Mouse (Mus musculus) layer of hippocampus, postnatal 36 days (tissue): Measurements from ENCODE around the gene Slc6a16. TPM values are rescaled to one million over a fixed set of nuclear protein-coding genes. Genes with fewer than 3 reads are reported as not detected.
A peak's percentile ranks its signal among the peaks of the same experiment; 100 is the strongest.

Source experiments
- DNase-seq, 2 experiments: peaks; one replicate each; pipeline ENCODE4 v3.0.0; 2022
- total RNA-seq, 2 experiments: library from RNA; stranded (reverse); gene quantifications; 2 replicates each; pipeline ENCODE4 v1.2.3; 2021

Gene Slc6a16
- 1 to 10 TPM; 2.0 to 2.8 TPM for total RNA-seq

DNA sequence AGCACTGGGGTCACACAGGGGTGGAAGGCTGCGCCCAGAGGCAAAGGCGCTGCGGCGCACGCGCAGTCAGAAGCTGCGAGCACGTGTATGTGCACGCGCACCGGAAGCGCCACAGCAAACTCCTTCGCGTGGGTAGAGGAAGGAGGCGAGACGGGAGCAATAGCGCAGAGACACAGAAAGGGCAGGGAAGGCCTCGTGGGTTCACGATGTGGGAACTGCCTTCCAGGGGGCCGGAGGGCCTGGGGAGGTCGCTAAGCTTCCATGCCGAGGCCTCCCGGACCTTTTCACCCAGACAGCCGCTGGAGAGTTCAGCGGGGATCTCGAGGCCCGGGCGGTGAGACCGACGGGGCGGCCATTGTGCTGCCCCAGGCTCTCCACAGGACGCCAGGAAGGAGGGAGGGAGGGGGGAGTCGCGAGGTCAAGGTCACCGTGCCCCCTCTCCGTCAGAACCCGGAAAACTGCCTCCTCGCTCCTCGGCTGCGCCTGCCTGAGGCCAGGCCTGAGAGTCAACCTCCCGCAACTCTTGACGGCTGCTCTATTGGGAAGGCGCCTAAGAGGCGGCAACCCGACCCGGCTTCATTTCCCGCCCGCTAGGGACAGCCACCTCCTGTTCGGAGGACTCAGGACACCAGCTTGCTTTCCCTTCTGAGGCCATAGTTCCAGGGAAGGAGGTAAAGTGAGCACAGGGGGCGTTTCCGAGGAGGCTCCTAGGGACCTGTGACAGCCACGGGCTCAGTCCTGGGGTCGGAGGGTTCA lies at the start of gene Slc6a16:
Slc6a16 (plus strand) TSS at position 453 of the 756 bp plus-strand sequence.
- DNase-seq = peak; percentile 50 to 51

DNA sequence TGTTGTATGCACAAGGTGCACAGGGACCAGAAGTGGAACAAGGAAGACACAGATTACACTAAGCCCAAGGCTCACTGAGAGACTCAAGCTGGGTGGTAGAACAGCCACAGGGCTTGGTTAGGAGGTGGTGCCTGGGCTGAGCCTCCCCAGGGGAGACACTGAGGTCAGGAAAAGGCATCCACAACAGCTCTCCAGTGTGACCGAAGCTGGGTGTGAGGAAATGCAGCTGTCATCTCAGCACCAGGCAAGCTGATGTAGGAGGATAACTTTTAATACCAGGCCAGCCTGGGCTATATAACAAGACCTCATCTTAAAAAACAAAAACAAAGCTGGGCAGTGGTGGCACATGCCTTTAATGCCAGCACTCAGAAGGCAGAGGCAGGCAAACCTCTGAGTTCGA lies 49.7 kb upstream of the Slc6a16 start:
- DNase-seq = no peak

DNA sequence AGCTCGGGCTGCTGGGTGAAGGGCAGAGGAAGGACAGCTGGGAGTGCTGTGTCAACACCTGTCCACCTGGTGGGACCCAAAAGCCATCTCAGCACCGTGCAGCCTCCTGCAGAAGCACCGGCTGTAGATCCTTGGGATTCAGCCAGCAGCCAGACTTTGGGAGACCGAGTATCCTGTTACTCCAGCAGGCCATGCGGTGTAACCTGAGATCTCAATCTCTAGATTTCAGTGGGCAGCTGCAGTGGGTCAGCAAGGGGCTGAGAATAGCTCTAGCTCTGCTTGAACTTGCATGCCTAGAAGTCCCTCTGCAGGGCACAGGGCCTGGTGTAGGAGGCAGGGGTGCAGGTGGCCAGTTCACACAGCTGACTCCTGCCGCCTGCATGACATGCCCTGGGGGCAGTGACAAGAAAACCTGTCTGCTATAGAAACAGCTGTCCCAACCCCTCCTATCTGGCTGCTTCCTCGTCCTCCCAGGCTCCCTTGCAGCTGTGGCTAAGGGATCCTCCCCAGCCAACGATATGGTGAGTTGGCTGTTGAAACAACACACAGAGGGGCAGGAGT lies 49.0 kb upstream of the Slc6a16 start:
- no peak for DNase-seq

DNA sequence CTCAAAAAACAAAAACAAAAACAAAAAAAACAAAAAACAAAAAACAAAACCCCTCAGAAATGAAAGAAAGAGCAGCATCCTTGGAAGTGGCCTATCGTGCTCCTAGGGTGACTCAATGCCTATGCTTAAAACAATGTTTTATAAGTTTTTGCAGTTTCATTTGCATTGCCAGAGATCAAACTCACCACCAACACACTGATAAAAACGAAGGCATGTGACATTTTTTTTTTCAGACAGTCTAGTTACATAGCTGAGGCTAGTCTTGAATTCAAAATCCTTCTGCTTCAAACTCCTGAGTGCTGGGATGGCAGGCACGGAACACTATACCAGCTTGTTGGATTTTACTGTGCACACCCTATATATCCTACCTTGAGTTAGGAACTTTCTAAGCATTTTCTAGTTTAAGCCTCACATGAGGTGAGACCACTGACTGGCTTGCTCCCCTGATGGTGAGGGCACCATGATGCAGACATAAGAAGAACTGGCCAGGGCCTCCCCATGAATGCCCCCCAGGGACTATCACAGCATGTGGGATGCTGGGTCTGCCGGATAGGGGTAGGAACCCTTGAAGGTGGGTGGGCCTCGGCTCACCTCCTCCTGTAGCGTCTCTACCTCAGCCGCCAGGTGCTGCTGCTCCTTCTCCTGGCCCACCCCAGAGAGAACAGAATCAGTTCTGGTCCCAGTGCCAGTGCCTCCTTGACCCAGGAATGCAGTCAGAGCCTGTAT lies 48.1 kb upstream of the Slc6a16 start:
- DNase-seq = no peak

DNA sequence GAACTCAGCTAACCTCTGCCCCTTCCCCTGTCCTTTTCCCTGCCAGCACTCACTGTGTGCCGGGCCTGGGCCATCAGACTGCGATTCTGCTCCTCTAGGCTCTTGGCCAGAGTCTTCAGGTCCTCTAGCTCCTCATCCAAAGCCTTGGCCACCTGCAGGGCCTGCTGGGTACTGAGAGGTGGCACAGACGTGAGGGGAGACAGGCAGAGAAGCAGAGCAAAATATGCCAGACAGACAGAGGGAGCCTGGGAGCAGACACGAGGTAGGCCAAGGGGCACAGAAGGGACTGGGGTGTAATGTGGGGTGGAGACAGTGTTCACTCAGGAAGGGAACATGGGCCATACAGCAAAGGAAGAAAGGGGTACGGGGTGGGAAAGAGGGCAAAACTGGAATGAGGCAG lies 47.5 kb upstream of the Slc6a16 start:
- DNase-seq = no peak

DNA sequence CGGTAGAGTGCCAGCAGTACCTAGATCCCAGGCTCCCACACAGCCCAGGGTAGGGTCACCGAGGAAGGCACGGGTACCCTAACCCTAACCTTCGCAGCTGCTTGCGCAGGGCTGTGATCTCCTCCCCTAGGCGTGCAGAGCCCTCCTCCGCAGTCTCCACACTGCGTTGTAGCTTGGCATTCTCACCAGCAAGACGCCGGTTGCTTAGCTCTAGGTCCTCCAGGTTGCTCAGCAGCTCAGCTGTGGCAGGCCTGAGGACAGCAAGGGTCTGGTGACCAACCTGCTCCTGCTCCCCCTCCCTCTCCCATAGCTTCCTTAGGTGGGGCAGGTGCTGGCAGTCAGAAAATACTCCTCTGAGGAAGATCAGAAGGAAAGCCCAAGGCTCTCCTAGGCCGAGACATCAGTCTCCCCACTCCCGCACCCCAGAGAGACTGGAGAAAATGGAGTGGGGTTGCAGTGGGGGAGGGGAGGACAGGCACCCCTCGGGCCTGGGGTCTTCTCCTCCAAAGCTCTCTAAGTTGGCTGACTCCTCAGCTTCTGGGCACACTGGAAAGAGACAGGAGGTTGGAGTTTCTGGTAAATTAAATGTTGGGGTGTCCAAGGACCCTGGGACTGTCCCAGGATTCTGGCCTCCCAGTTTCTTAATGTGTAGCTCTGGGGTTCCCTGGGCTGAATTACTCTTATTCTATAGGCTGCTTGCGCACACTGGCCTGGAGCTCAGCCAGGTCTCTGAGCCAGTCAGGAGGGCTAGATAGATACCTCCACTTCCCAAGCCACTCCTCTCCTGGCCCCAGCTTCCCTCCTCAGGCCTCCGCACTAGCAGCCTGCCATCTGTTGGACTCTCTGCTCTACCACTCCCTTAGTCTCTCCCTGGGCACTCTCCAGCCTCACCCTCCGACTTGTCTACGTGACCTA lies 46.8 kb upstream of the Slc6a16 start:
- no peak for DNase-seq

DNA sequence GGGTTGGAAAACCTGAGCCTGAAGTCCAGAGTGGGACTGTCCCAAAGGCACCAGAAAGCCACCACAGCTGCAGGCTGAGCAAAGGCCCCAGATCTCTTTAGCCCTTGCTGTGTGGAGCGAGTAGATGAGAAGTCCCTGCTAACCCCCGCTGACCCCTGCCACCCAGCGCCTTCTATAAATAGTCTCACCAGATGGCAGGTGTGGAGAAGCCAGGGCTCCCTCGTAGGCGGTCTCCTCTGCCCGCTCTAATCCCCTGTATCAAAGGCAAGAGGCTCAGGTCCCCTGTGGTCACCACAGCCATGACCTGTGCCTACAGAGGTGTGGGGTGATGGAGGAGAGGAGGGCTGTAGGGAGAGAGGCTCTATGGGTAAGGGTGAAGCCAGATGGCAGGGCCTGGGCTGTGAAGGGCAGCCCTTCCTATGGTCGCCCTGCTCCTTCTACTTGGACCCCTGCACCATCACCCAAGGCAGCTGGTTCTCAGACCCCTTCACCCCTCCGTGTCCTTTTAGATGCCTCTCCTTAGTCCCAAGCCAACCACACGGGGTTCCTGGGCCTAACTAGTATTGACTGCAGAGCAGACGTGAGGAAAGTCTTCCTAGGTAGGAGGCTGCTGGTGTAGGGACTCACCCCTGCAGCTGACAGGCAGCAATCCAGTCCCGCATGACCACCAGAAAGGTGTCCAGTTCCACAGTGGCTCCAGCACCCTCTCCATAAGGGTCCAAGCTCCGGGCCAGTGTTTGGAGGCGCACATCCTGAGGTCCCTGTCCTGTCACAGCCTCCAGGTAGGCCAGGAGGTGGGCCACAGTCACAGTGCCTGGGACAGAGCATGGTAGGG lies 45.3 kb upstream of the Slc6a16 start:
- no peak for DNase-seq

DNA sequence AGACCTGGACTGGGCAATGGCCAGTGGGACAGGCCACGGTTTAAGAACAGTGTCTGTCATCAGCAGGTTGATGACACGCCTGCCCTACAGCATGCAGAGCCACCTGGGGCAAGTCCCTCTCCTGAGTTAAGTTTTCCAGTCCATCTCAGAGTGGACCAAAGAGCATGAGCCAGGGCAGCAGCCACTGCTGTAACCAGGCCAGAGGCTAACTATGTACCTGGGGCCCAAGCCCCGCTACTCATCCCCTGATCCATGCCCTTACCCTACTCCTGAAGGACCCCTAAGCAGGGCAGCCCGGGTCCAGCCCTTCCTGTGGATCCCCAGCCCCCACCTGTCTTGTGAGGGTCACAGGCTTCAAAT lies 44.7 kb upstream of the Slc6a16 start:
- DNase-seq = no peak

DNA sequence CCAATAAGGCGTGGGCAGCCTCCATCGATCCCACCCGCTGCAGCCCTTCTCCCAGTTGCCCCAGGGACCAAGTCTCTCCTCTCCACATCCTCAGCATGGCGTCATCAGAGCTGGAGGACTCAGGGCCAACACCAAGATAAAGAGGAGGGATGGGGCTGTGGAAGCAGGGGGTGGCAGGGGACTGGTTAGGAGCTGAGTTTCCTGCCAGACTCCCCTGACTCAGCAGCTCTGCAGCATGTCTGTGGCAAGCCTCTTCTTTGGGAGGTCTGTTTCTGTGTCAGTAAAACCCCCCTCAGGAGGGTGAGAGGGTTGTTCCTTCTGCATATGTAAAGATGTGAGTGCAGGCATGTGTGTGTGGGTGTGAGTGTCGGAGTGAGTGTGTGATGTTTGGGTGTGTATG lies 43.9 kb upstream of the Slc6a16 start:
- DNase-seq = no peak

DNA sequence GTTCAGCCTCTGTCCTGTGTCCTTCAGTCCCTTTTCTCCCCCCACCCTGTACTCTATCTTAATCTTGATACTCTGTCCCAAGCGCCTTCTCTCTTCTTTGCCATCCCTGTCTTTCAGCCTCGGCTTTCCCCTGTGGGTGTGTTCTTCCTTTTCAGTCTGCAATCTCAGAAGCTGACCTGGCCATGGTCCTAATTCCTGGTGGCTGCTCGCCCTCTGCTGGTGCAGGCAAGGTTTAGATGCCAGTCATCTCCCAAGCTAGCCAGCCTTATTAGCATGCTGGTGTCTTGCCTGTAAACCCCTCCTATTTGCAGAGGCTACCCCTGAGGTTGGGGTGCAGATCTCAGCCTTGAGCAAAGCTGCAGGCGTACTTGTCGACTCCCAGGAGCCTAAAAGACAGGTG lies 42.5 kb upstream of the Slc6a16 start:
- peak; percentile 64 to 74 for DNase-seq

DNA sequence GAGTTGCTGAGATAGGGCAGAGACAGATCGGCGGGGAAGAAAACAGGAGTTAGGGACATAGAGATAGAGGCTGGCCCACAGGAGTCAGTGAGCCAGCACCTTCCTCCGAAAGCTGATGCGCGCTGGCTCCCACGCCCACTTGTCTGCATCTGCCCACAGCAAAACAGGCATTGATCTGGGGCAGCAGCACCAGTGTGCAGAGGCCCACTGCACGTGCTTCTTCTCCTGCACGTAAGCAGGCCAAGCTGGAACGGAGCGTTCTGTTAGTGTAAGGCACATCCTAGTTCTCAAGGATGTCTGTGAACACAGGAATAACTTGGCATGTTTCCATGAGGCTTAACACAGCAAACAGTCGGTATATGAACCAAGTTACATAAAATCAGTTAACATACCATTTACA lies 41.9 kb upstream of the Slc6a16 start:
- DNase-seq = no peak

DNA sequence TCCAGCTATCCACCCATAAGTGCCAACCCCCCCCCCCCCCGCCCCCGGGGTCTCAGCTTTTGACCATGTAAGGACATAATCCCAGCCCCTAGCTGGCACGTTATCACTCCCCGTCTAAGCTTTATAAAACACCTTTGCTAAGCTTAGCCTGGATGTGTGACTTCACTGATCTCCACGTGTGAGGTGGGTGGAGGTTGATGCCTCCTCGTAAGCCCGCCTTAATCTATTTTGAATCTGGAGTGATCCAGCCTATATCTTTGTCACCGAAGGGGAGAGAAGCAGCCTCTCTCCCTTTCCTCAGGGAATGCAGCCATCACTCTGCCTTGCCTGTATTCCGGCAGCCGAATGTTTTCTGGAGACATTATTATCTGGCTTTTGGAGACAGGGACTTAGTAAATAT lies 38.2 kb upstream of the Slc6a16 start:
- no peak for DNase-seq

DNA sequence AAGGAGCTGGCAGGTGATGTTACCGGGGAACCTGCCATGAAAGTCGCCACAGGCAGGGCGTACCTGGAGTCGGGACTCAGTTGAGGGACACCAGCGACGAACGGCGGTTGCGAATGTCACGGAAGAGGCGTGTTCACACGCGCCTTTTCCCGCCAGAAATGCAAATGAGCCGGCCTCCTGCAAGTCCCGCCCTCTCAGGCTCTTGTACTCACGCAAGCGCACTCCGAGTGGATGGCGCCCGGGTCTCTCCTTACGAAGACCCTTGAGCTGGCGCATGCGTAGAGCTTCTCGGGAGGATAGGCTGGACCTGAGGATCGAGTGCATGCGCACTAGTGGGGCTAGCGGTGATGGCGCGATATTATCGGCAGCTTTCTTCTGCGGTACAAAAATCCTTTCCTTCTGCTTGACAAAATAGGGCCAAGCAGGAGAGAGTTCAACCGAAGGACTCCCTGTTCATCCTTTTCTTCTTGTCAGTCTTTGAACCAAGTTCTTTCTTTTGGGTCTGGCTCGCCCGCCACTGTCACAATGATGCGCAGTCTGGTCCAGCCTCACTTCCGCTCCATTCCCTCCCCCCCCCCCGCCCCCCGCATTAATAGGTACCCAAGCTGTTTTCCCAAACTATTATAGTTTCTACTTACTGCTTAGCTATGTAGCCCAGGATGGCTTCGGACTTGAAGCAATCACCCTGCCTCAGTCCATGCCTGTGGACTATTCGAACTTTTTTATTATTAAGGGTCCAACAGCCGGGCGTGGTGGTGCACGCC lies 36.3 kb upstream of the Slc6a16 start, which contains the start of gene Ccdc155:
Ccdc155 (minus strand) TSS at position 513 of the 764 bp plus-strand sequence.
- peak; percentile 87 to 91 for DNase-seq

DNA sequence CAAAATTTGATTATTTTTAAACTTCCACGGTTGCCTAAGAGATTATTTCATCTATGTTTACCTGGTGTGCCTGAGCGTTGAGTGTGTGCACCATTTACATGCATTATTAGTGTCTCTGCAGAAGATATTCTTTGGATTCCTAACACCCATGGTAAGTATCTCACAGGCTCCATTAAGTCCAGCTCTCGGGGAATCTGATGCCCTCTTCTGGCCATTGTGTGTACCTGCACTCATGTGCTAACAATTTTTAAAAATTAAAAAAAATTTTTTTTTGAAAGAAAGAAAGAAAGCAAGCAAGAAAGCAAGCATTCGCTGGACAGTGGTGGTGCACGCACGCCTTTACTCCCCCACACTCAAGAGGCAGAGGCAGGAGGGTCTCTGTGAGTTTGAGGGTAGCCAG lies 32.6 kb upstream of the Slc6a16 start:
- no peak for DNase-seq

DNA sequence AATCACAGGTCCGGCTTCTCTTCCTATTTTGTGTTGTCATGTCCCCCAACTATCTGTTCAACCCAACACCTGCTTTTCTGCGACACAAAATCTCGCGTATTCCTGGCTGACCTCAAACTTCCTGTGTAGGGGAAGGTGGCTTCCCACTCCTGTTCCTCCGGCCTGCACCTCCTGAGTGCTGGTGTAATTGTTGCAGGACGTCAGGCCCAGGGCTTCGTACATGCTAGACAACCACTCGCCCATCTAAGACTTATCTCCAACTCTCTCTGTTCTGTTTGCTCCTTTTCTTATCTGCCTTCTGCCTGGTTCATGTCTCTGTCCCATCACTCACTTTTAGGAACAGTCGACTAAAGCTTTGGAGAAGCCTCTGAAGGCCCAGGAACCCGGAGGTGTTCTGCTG lies 29.8 kb upstream of the Slc6a16 start:
- no peak for DNase-seq

DNA sequence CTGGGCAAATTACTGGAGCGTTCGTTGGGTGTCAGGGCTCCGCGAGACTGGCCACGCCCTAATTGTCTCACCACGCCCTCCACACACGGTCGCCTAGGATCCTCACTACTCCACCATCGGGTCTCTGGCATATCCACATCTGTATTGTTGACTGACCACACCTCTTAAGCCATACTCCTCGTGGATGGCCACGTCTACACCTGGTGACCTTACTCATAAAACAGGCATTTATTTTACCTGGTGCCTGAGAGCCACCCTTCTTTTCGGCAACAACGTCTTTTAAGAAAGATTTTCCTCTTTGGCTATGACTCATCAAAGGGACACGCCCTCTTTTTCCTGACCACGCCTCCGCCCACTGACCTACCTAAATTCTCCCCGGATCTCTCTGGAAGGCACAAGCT lies 29.0 kb upstream of the Slc6a16 start, which contains the start of gene Dkkl1:
Dkkl1 (minus strand) TSS at position 297 of the 401 bp plus-strand sequence.
- DNase-seq = no peak

DNA sequence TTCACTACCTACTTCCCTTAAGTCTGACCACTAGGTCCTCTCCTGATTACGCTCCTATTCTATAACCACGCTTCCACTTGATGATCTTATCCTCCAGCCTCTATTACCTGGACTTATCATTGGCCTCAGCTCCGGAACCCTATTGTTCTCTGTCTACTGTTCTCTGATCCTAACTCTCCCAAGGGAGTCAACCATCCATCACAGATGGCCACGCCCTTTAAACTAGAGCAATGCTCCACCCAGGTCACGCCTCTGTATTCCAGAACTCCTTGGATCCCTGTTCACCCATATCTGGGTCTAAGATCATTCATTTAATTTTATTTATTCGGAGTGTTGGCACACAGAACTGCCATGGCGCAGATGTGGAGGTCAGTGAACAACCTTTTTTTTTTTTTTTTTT lies 28.5 kb upstream of the Slc6a16 start:
- DNase-seq = no peak

DNA sequence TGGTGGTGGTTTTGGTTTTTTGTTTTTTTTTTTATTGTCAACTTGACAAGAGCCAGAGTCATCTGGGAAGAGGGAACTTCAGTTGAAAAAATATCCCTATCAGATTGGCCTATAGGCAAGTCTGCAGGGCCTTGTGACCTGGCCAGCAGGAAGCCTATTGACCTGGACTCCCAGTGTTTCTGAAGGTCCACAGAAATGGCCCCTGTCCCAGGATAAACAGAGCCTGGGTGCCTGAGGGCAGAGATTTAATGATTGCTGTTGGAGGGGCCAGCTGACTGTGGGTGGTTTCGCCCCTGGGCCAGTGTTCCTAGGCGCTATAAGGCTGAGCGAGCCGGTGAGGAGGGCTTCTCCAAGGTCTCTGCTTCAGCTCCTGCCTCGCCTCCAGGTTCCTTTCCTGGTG lies 27.2 kb upstream of the Slc6a16 start:
- DNase-seq = no peak

DNA sequence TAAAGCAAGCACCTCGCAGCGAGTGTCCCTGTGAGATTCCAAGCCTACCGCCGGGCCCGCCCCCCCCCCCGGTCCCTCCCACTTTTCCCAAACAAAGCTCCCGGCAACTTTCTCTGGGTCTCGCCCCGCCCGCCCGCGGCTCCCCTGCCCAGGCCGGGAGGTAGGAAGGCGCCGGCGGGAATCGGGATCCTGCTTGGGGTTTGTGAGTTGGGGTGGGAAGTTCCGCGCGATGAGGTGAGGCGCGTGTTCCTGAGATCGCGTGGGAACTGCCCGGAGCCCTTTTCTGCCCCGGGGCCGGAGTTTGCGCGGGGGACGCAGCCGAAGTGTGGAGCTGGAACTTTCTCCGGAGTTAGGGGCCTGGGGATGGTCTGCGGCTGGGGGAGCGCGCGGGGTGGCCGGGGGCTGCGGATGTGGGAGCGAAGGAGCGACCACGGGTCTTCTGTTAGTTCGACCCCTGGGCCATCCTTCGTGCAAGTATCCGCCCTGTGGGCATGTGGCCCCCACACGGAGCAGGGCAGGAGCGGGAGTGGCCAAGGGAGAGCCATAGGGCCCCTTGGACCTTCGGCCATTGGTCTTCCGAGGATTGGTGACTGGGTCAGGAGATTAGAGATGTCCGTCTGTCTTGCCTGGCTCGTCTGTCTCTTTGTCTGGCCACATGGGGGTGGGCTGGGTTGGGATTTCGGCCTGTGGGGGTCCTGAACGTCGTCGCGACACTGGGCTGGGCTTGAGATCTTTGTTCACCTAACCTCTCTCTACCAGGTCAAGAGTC lies 25.0 kb upstream of the Slc6a16 start, which contains the start of gene Tead2:
Tead2 (plus strand) TSS at position 81 of the 769 bp plus-strand sequence.
- no peak for DNase-seq
